Mouse (Mus musculus): ENCODE results near the gene Ap5z1.
A peak's percentile ranks its signal among the peaks of the same experiment; 100 is the strongest.

The Ap5z1 gene

DNA sequence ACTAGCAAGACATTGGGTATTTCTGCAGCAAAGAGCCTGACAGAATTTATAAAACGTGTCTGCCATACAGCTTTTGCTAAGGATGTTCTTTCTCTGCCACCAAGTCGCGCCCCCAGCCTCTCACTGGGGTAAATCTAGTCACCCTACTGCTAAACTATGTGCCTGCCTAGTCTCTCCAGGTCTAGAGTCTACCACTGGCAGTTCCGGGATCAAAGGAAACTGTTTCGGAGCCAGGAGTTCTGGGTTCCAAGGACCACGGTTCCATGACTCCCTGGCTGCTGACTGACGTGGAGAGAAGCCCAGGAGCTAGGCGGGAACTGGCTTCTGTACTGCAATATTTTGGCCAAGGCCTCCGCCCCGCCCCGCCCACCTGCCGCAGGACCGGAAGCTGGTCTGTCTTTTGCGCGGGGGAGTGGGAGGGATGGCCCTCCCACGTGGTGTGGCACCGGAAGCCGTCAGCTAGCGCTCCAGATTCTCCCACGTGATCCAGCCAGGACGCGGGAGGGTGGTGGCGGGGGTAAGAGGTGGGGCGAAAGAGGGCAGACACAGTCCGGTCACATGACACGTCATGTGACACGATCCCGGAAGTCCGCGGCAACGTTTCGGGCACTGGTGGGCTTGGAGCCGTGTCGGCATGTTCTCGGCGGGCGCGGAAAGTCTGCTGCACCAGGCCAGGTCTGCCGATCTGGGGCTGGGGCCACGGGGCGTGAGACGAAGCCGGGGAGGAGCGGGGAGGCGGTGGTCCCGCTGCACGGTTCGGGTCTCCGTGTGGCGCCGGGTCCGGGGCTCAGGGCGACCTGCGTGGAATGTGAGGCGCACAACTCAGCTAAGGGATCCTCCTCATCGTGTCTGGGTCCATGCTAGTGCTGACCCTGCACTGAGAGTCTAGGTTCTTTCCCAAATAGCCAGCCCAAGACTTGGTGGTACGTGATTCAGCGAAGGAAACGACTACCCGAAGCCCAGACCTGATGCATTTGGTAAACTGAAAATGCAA, at the start of gene Ap5z1:
Gene Ap5z1 (plus strand): TSS at position 484 of the 994 bp plus-strand sequence.
- DNase-seq (ENCODE audit: low spot score), result peak; percentile 94

GRCm38 (mm10) chr5:142415401-142415800, 48.3 kb upstream of the Ap5z1 start:
- no peak for DNase-seq (ENCODE audit: low spot score)

DNA sequence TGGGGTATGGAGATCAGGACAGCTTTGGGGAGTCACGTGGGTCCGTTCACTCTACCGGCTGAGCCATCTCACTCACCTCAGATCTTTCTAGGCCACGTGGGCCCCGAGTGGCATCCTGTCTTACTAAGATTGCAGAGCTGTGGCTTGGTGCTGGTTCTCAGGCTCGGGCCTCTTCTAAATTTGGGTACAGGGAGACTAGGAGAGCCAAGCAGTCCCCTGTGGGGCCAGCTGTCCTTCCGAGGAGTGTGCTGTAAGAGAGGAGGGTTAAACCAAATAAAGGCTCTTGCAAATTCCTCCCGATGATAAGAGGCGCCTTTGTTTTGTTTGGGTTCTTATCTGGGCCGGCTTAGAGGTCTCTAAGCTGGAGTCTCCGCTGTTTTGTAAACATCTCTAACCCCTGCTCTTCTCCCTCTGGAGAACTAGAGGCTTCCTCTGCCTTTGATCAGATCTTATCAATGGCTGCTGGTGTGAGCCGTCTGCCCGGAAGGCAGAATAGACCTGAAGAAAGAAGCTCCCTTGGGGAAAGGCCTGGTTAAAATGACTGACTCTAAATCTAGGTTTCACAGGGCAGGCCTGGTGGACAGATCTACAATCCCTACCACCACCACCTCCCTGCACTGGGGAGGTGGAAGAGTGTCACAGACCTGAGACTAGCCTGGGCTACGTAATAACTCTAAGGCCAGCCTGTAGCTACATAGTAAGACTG, 47.5 kb upstream of the Ap5z1 start:
- no peak for DNase-seq (ENCODE audit: low spot score)

DNA sequence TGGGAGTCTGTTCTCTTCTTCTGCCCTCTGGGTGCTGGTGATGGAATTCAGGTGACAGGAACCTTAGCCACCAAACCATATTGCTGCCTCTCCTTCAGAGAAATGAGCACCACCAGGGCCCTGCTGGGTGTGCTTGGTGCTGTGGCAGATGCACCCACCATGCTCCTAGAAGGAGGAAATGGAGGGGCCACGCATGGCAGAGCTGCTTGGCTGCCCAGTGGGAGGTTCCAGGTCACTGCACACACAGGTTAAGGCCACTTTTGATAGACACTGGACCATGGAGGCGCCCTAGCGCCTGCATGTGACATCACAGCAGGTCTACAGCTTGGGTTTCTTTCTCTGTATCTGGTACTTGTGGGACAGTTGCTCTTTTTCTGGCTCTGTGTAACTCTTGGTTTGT, 46.6 kb upstream of the Ap5z1 start:
- DNase-seq (ENCODE audit: low spot score), result no peak

- no peak for DNase-seq (ENCODE audit: low spot score)
Measured at GRCm38 (mm10) chr5:142417876-142418275, 45.9 kb upstream of the Ap5z1 start.

- no peak for DNase-seq (ENCODE audit: low spot score)
Measured at GRCm38 (mm10) chr5:142418419-142418818, 45.3 kb upstream of the Ap5z1 start.

- no peak for DNase-seq (ENCODE audit: low spot score)
Measured at GRCm38 (mm10) chr5:142420317-142420716, 43.4 kb upstream of the Ap5z1 start.

DNA sequence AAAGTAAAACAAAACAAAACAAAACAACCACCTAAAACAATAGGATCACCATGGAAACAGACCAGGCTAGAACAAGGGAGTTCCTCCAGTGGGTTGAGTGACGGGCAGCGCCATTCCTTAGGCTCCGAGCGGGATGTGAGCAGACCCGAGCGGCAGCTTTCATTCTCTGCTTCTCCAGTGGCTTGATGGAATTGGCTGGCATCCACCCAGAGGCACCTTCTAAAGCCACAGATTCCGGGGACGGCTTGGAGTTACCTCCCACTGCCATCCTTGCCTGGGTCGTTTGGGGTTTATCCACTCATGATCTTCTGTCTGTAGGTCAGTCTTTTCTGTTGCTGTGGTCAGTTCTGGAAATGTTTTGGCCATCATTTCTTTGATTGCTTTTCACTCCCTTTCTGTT, 42.8 kb upstream of the Ap5z1 start:
- DNase-seq (ENCODE audit: low spot score), result no peak

DNA sequence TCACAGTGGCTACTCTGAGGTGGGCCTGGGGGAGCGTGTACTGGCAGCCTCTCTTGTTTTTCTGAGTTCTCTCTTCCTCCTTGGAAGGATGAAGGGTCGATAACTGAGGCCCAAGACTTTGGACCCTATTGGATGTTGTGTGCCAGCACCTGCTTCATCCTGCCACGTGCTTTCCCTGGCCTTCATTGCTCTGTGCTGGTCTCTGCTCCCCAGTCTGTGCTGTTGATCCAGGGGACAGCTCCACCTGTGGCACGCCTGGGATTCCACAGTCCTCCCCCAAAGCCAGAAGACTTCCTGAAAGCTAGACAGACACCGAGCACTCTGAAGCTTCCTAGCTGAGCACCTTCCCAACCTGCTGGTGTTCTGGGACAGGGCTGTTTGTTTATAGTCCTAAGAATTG, 41.9 kb upstream of the Ap5z1 start:
- DNase-seq (ENCODE audit: low spot score), result no peak

GRCm38 (mm10) chr5:142423141-142423540, 40.6 kb upstream of the Ap5z1 start:
- no peak for DNase-seq (ENCODE audit: low spot score)

DNA sequence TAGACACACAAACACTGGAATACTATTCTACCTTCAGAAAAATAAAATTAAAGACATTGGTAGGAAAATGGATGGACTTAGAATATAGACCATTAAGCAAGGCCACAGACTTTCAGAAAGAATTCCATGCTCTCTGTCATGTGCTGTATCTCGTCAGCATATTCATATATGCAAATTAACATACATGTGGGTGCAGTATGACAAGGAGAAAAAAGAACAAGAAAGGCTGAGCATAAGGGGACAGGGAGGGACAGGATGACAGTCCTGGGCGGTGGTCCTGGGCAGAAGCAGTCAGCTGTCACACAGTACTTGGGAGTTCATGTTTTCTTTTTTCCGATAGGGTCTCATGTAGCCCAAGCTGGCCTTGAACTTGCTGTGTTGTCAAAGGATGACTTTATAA, 40.0 kb upstream of the Ap5z1 start:
- no peak for DNase-seq (ENCODE audit: low spot score)

GRCm38 (mm10) chr5:142424627-142425349, 39.0 kb upstream of the Ap5z1 start:
- no peak for DNase-seq (ENCODE audit: low spot score)

- no peak for DNase-seq (ENCODE audit: low spot score)
Measured at GRCm38 (mm10) chr5:142426476-142426875, 37.3 kb upstream of the Ap5z1 start.

GRCm38 (mm10) chr5:142427876-142428275, 35.9 kb upstream of the Ap5z1 start:
- DNase-seq (ENCODE audit: low spot score), result no peak

DNA sequence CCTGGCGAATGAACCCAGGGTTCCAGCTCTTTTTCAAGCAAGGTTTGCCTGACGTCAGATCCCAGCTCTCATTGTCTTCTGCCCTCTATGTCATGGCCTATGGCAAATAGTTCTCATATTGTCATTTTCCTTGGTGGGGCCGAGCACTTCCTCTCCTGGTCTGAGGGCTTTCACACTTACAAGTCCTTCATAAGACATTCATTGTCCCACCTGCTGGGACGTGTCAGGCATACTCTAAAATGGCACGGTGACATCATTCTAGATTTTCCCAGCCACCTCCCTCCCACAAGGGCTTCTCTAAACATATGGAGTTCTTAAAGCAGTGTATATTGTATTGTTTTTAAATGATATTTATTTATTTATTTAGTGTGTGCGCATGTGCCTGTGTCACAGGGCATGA, 35.1 kb upstream of the Ap5z1 start:
- DNase-seq (ENCODE audit: low spot score), result no peak

DNA sequence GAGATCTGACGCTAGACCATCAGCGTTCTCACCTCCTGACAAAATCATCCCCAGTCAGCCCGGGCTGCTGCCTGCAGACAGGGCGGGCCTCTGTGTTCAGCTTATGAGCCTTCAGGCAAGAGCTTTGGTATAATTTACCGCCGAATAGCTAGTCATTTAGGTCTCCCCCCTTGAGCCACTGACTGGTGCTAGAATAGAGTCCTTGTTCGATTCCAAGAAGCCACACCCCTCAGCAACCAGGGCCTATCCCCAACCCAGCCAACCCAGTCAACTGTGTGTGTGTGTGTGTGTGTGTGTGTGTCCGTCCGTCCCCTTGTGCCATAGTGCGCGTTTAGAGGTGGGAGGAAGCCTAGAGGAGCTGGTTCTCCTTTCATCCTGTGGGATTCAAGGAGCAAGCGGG, 32.7 kb upstream of the Ap5z1 start:
- DNase-seq (ENCODE audit: low spot score), result no peak

DNA sequence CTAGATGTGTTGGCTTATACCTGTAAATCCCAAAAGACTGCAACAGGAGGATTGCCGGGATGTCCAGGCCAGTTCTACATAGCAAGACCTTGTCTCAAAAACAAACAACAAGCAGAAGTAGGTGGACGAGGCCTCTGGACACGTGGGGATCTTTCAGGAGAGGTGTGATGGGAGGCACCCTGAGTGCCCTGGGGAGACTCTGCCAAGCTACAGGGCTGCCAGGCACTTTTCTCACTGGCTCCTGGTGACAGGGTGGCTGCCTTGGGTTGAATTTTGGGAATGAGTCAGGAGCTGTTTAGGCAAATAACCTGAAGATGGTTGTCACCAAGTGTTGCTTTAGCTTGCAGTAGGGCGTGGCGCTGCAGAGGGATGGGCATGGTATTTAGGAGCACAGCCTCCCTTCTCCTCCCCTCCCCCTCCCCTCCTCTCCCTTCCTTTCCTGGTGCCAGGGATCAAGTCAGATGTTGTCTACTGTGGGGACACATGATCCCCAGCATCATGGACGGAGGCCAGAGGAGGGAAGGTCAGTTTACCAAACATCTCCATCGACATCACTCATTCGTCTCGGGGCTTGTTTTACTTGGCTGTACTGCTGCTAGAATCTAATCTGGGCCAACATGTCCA, 31.8 kb upstream of the Ap5z1 start:
- no peak for DNase-seq (ENCODE audit: low spot score)

GRCm38 (mm10) chr5:142432695-142433094, 31.0 kb upstream of the Ap5z1 start:
- no peak for DNase-seq (ENCODE audit: low spot score)

GRCm38 (mm10) chr5:142434052-142434451, 29.7 kb upstream of the Ap5z1 start:
- no peak for DNase-seq (ENCODE audit: low spot score)

- no peak for DNase-seq (ENCODE audit: low spot score)
Measured at GRCm38 (mm10) chr5:142435736-142436135, 28.0 kb upstream of the Ap5z1 start.

GRCm38 (mm10) chr5:142438380-142438938, 25.3 kb upstream of the Ap5z1 start:
- no peak for DNase-seq (ENCODE audit: low spot score)

Measured in testis, postnatal 10 days (tissue).